Mouse (Mus musculus) heart, adult 8-10 months (tissue): Measurements from ENCODE around the gene Sox15. TPM values are rescaled to one million over a fixed set of nuclear protein-coding genes. Genes with fewer than 3 reads are reported as not detected.

Experiments used
- DNase-seq: peaks from one replicate; pipeline ENCODE4 v3.0.0; 2022; ENCODE audit warnings: low spot score
- total RNA-seq, 4 experiments: library from RNA; stranded (reverse); gene quantifications; 2 replicates each; pipeline ENCODE4 v1.2.4; 2022

Sox15 gene
- total RNA-seq, 4 experiments from 2014 or later: not detected

- no peak for DNase-seq
Observed at GRCm38 (mm10) chr11:69635471-69635870, 19.6 kb upstream of the Sox15 start.

GRCm38 (mm10) chr11:69645860-69646259 lies 9.3 kb upstream of the Sox15 start:
- DNase-seq: no peak

DNA sequence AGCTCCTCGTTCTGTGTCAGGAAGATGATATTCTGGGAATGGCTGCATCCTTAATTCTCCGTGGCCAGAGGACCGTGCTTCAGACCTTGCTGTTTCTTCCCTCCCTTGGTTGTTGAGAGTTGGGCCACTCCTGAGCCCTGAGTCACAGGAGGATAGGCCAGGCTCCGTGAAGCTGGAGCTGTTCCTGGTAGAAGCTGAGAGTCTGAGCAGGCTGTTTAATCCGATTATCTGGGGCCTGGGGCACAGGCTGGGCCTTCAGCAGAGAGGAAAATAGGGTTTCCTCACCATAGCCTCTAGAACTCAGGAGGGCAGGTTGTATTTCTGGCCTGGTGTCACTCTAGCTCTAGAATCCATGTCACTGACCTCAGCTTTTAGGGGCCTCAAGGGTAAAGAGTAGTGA lies 1.7 kb upstream of the Sox15 start:
- no peak for DNase-seq

DNA sequence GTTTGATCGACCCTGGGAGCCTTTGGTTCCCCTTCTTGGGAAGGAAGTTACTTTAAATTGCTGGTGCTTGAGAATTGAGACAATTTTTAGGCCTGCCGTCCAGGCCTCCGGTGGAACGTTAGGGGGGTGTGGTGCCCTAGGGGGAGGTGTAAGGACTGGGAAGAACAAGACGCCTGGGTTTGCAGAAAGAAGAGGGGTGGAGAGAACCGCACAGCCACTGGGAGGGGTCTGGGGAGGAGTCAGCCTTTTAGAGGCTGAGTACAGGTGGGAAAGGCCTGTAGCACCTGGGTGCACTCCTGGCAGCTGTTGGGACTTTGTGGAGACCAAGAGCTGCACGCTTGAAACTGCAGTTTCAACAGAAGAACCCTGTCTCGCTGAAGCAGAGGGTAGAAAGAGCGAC lies 354 bp upstream of the Sox15 start:
- DNase-seq: no peak

- DNase-seq: no peak
Observed at GRCm38 (mm10) chr11:69656065-69656455, 946 bp downstream of the Sox15 start.

DNA sequence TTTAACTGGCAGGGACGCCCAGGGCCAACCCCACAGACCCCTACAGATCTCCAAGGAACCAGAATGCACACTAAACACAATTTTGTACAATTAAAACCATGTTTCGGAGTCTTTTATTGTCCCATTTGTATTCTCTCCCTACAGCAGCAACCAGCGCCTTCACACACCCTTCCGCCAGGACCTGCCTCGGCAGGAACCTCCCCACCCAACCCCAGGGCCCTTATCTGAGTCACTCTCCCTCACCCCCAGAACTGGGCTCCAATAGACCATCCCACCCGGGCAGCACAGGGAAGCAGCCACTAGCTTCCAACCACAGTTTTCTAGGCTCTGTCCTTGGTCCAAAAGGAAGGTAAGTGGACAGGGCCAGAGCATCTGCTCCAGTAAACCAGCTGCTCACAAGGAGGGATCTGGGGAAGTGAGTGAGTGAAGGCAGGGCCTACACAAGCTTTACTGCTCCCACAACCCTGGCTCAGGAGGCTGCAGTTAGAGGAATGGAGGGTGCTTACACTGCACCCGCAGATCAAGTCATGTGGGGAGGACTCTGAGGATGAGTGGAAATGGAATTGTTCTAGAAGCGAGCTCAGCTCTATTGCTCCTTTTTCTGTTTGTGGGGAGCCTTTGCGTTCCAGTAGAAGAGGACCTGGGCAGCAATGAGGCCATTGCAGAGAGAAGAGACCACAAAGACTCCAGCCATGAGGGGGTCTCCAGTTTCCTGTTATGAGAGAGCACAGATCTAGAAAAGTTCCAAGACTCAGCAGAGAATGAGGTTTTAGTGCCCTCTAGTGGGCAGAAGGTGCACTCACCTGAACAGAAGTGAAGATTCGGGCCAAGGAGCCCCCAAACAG lies 1.7 kb downstream of the Sox15 start:
- DNase-seq: no peak

DNA sequence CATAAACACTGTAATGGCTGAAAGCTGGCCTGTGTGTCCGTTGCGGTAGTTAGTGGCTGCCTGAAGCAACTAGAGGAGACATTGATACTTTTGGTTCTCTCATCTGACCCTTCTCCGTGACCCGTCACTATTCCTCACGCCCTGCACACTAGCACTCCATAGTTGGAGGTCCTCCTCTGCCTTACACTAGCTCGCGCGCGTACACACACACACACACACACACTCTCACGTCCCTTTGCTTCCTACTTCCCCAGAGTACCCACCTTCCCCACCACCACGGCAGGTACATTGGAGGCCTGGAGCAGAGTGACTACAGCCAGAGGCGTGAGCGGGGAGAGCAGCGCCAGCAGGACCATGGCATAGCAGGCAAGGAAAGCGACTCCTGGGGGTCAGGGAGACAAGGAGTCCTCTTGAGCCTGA lies 2.4 kb downstream of the Sox15 start:
- no peak for DNase-seq

GRCm38 (mm10) chr11:69661221-69661881 lies 6.2 kb downstream of the Sox15 start:
- DNase-seq: no peak

- DNase-seq: peak; percentile 94
Observed at GRCm38 (mm10) chr11:69662213-69662966, 7.3 kb downstream of the Sox15 start, which contains the start of gene Mpdu1. Mpdu1 (minus strand) TSS chr11:69662642.

GRCm38 (mm10) chr11:69662967-69663671 lies 8.0 kb downstream of the Sox15 start:
- no peak for DNase-seq

GRCm38 (mm10) chr11:69663795-69664194 lies 8.7 kb downstream of the Sox15 start:
- DNase-seq: no peak

DNA sequence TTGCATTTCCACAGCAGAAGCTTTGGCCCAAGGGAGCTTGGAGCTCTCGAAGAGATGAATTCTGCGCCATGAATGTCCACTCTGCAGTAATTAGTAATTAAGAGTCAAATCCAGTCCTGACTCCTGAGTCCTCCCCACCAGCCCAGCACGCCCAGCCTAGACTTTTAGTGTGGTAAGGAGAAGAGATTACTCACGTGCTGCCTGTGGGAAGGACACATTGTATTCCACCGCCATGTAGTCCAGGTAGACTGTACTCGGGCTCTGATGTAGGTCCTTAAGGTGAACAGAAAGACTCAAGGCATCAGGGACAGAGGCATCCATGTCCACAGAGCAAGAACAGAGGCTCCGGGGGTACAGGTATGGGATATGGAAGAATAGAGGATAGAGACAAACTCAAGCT lies 9.7 kb downstream of the Sox15 start:
- DNase-seq: no peak

DNA sequence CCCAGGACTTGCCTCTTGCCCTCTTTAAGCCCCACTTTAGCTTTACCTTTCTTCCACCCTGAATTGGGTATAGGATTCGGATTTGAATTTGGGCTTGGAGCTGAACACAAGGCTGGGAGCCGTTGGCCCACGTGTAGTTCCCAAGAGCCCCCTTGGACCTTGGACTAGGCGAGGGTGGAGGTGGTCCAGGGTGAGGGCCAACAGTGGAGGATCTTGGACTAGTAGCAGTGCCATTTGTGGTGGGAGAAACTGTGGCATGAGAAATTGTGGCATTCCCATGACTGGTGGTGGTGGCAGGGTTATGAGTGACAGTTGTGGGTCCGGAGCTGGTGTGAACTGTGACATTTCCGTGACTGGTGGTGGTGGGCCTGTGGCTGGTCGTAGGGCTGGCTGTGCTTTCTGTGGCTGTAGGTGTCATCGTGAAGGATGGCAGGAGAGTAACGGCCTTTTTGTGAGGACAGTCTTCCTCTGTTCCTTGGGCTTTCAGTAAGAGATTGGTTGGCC lies 10.4 kb downstream of the Sox15 start:
- no peak for DNase-seq

DNA sequence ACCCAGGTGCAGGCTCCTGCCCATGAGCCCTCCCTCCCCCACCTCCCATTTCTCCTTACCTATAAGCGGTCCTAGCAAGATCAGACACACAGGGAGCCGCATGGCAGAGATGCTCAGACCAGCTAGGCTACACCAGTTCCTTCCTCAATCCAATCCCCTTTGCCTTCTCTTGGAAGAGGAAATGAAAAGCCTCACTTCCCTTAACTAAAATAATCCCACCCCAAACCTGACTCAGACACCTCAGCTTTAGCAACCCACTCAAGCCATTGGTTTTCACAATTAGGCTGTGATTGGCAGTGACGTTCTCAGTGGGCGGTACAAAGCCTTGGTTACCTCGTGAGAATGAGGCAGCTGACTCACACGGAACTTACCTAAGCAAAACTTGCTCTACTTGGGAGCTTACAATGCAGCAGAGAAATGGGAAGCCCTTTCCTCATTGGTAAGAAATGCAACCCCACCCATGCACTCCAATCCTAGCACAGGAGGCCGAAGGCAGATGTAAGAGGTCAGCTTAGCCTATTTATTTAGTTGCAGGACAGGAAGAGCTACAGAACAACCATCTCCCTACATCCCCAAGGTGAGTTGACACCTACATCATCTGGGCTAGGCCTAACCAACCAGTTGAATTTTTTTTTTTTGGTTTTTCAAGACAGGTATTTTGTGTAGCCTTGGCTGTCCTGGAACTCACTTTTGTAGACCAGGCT lies 11.0 kb downstream of the Sox15 start, which contains the start of gene Cd68:
TSS of gene Cd68 (minus strand) at position 193 of the 704 bp plus-strand sequence.
- DNase-seq: peak; percentile 67

DNA sequence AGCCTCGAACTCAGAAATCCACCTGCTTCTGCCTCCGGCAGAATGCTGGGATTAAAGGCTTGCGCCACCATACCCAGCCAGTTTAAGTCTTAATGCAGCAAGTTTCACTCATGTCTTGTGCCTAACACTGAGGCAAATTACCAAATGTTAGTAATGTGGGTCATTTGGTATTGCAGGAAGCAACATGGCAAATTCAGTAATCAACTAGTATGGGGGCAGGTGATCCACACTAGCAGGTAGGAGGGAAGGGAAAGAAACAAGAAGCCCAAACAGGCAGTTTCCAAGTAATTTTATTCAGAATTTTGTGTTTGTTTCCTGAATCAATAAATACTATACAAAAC lies 11.5 kb downstream of the Sox15 start:
- no peak for DNase-seq

DNA sequence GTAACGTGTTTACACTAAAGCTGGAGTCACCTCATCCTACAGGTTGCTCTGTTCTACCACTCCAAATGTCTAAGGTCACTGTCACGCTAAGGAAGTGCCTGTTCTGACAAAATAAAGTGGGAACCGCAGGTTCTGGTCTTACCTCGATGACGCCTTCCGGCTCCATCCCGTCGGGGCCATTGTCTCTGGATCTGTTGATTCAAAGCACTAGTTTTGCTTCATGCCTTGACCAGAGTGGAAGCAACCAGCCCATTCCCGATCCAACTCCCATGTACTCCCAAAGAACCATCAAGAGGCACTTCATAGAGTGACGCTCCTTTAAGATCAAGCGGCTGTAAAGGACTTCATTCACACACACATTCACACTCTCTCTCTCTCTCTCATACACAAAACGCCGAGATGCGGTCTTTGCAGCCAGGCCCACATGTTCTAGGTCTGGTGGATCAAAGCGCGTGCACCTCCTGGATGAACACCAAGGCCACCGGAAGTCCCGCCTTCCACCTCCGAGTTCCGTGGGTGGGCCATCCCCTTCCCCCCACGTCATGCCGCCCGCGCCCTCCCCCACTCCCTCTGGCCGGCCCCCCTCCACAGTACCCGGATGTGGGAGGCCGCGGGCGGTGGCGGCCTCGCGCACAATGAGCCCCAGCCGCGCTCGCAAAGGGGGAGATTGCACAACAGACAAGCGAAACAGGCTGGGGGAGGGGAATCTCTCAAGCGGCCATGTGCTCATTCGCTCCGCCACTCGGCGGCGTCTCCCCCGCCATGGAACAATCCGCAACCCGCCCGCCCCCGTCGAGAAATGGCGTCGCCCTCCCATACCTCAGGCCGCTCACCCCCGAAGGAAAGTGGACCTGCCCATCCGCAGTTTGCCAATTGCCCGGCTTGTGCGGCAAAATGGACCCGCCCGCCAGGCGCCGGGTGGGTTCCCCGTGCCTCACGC lies 15.9 kb downstream of the Sox15 start:
- peak; percentile 93 for DNase-seq

GRCm38 (mm10) chr11:69671726-69672124 lies 16.6 kb downstream of the Sox15 start:
- no peak for DNase-seq

DNA sequence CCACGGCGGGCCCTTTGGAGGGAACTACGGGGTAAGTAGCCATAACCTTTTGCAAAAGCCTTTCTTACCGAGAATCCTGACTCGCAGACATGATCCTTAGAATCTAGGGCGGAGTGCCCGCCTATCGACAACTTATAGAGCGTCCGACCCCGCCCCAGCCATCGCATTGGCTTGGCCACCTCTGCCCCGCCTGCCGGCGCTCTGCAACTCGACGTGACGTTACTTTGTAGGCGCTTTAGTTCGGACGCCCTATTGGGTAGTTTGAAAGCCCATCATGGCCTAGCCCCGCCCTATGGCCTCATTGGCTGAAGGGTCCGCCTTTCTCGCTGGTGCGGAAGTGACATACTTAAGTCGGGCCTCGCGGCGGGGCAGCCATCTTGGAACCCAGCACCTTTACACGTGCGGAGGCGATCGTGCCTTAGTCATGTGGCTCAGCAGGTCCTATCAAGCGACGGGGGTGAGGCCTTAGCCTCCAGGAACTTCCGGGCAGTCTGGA lies 17.1 kb downstream of the Sox15 start, which contains the start of gene Eif4a1:
TSS of gene Eif4a1 (minus strand) at position 213 of the 496 bp plus-strand sequence.
- DNase-seq: peak; percentile 100

- no peak for DNase-seq
Observed at GRCm38 (mm10) chr11:69679144-69679543, 24.0 kb downstream of the Sox15 start.
